Mouse (Mus musculus): Measurements from ENCODE around the gene Rps18.
"Not testable (repeated sequence)": the region's sequence is repeated elsewhere in the genome, so short reads cannot be mapped to it uniquely, and the experiment has no call there.

DNA sequence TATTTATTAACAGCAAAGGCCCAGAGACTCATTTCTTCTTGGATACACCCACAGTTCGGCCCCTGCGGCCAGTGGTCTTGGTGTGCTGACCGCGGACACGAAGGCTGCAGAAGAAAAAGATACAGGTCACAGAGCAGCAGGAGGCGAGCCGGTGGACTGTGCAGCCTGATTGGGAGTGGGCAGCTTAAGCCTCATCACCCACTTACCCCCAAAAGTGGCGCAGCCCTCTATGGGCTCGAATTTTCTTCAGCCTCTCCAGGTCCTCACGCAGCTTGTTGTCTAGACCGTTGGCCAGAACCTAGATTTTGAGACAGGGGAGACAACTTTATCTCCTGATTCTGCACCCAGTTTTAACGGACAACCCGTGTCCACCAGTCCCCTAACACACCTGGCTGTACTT lies 3.8 kb downstream of the Rps18 start:
- TF ChIP-seq CTCF (IDR thresholded peaks at IDR 0.05; ENCODE audit: borderline replicate concordance, extremely low read depth, insufficient read depth, insufficient read length); POLR2A (IDR thresholded peaks at IDR 0.05; ENCODE audit: borderline replicate concordance, extremely low read depth, insufficient read depth, insufficient read length, poor library complexity, severe bottlenecking): not testable (repeated sequence)

All from brain, embryonic 14.5 days (tissue).